Mouse (Mus musculus) ES-Bruce4 (cell line): Measurements from ENCODE around the gene Pnldc1.

ENCODE experiments used
- CTCF ChIP-seq: IDR thresholded peaks from one replicate; pipeline ENCODE4 v1.8.1; 2011; ENCODE audit warnings: low read depth, low read length
- EP300 ChIP-seq: IDR thresholded peaks from 2 replicates; pipeline ENCODE4 v1.6.1; 2011; ENCODE audit warnings: low read depth, low read length; ENCODE audit not compliant: insufficient read depth
- POLR2A ChIP-seq: IDR thresholded peaks from one replicate; pipeline ENCODE4 v1.8.1; 2011; ENCODE audit warnings: low read length; ENCODE audit not compliant: insufficient read depth

DNA sequence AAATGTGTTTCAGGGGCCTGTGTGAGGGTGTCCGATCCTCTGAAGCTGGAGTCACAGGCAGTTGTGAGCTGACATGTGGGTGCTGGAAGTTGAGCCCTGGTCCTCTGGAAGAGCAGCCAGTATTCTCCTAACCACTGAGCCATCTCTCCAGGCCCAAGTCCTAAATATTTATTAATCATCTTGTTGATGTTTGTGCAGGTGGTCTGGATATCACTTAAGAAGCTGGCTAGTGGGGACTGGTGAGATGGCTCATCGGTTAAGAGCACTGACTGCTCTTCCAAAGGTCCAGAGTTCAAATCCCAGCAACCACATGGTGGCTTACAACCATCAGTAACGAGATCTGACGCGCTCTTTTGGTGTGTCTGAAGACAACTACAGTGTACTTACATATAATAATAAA is 39.6 kb upstream of the Pnldc1 start:
- no peak for TF ChIP-seq CTCF
- TF ChIP-seq EP300 = no peak
- TF ChIP-seq POLR2A = no peak
